In the genomic region with DNA sequence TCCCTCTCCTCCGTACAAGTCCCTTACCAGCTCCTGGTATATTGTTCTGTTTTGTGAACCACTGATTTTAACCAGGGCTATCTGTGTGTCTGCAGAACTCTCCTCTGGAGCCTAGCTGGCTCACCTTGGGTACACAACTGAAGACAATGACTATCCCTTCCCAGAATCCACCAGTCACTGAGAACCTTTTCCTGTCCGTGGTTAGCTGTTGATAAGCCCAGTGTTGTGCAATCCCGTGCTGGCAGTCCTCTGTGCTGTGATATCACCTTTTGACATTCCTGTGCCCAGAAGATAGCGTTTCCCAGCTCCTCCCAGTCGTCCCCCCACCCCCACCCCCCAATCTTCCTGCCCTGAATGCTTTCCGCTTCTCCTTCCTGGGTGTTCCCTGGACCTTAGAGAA, we compare ENCODE assay signal across 8 mouse cellular contexts.
DNase-seq lines count a peak whose midpoint lies in the region; ATAC-seq and TF ChIP-seq lines count a peak whose summit lies in the region.

No protein-coding gene starts in this region.

- TF ChIP-seq CTCF in liver, embryonic 14.5 days (IDR thresholded peaks at IDR 0.05; ENCODE audit: low read depth), result no peak

- H3K9ac ChIP-seq in hindbrain, embryonic 14.5 days, result peak overlapping the region; percentile 47; the same call in 1 of the 2 replicates
- H3K9ac ChIP-seq in liver, embryonic 14.5 days (replicated peaks), result 0 out of 2 replicates have a peak overlapping the region, but pooled peaks have one; percentile 5

- H3K36me3 ChIP-seq in hindbrain, embryonic 14.5 days (replicated peaks; ENCODE audit: control insufficient read depth, insufficient read depth), result no peaks in the 10 kb centered on the region
- H3K36me3 ChIP-seq in liver, embryonic 14.5 days (replicated peaks; ENCODE audit: control insufficient read depth, insufficient read depth, low read depth), result no peaks in the 10 kb centered on the region

- H3K4me3 ChIP-seq in hindbrain, embryonic 14.5 days (replicated peaks; ENCODE audit: low read length), result no peak overlapping the region
- peak overlapping the region in 1 of 2 experiments; percentile 49; a peak in 2 of 4 replicates for H3K4me3 ChIP-seq in liver, embryonic 14.5 days (ENCODE audit: insufficient read depth in 1 of 2, low read depth in 2 of 2, low read length in 2 of 2)

- H3K4me2 ChIP-seq in hindbrain, embryonic 14.5 days (replicated peaks), result peak overlapping the region; percentile 65
- peak overlapping the region; percentile 76 for H3K4me2 ChIP-seq in liver, embryonic 14.5 days (ENCODE audit: low read depth)

- no peaks in the 10 kb centered on the region for H3K9me3 ChIP-seq in hindbrain, embryonic 14.5 days (ENCODE audit: control insufficient read depth, low read length)
- no peaks in the 10 kb centered on the region for H3K9me3 ChIP-seq in liver, embryonic 14.5 days (ENCODE audit: control insufficient read depth, low read length)

- peak; percentile 97 for TF ChIP-seq EP300 in liver, embryonic 14.5 days (IDR thresholded peaks at IDR 0.05; ENCODE audit: low read depth)

- H3K4me1 ChIP-seq in hindbrain, embryonic 14.5 days (replicated peaks; ENCODE audit: control insufficient read depth, insufficient read depth, low read length), result 0 out of 2 replicates have a peak, but pooled peaks cover 4% of the 10 kb centered on the region
- H3K4me1 ChIP-seq in liver, embryonic 14.5 days (replicated peaks; ENCODE audit: control insufficient read depth in 2 of 2, insufficient read depth in 2 of 2, low read length in 1 of 2), result peaks cover 30 to 33% of the 10 kb centered on the region in 2 experiments

- ATAC-seq in hindbrain, embryonic 14.5 days (ENCODE audit: low FRiP score), result no peak
- peak; percentile 95 for ATAC-seq in liver, embryonic 14.5 days (ENCODE audit: insufficient read depth)

- peak; percentile 9 for DNase-seq in gastrocnemius, adult 18-20 months (ENCODE audit: low spot score)
- DNase-seq in gastrocnemius, postnatal 4 days (ENCODE audit: low spot score in 2 of 2), result no peak
- peak; percentile 44 for DNase-seq in embryo, embryonic 10 days (ENCODE audit: low spot score)
- DNase-seq in hindbrain, embryonic 14.5 days (ENCODE audit: low spot score), result no peak
- DNase-seq in liver, embryonic 14.5 days (ENCODE audit: low read depth in 3 of 3, low spot score in 3 of 3), result peak; percentile 81 to 87 (median 85)
- DNase-seq in spleen, postnatal 10 days (ENCODE audit: low spot score in 2 of 2), result peak; percentile 17 to 47
- DNase-seq in frontal cortex, postnatal 14 days (ENCODE audit: low spot score in 2 of 2), result no peak
- DNase-seq in right cerebral cortex, postnatal 4 days, result no peak

- 0 out of 2 replicates have a peak overlapping the region, but pooled peaks have one; percentile 46 for H3K27ac ChIP-seq in hindbrain, embryonic 14.5 days
- peak overlapping the region; percentile 62 for H3K27ac ChIP-seq in liver, embryonic 14.5 days

- WGBS in hindbrain, embryonic 14.5 days, result 53% methylated on average over 6 of the region's 6 CpGs
- WGBS in liver, embryonic 14.5 days (ENCODE audit: insufficient replicate concordance), result under 1% methylated on average over 6 of the region's 6 CpGs

- H3K27me3 ChIP-seq in hindbrain, embryonic 14.5 days (ENCODE audit: control insufficient read depth, insufficient read depth, low read length), result no peaks in the 10 kb centered on the region
- no peaks in the 10 kb centered on the region for H3K27me3 ChIP-seq in liver, embryonic 14.5 days (ENCODE audit: control insufficient read depth, insufficient read depth, low read length)

Comparison
In these comparisons a context has a peak if more than half of its experiments do, and no peak if none do; other contexts are left out.
1. DNase-seq: peak in gastrocnemius, adult 18-20 months (single experiment), embryo, embryonic 10 days (single experiment), liver, embryonic 14.5 days (3 of 3) and spleen, postnatal 10 days (2 of 2); none in gastrocnemius, postnatal 4 days (0 of 2), hindbrain, embryonic 14.5 days (single experiment), frontal cortex, postnatal 14 days (0 of 2) and right cerebral cortex, postnatal 4 days (single experiment).